Mouse (Mus musculus) forebrain, embryonic 12.5 days (tissue): ENCODE data around the gene Btbd35f12. TPM values are rescaled to one million over a fixed set of nuclear protein-coding genes. Genes with fewer than 3 reads are reported as not detected.
"Not testable (repeated sequence)": the region's sequence is repeated elsewhere in the genome, so short reads cannot be mapped to it uniquely, and the experiment has no call there.

ENCODE experiments used
- ATAC-seq: fragments of 200-750 bp; cut with Nextera tagmentation; 2 replicates; pipeline ENCODE4 v1.8.0; 2017; ENCODE audit warnings: moderate TSS enrichment; ENCODE audit not compliant: low FRiP score
- H3K27ac ChIP-seq: fragments of 300-500 bp; sonication (generic); 2 replicates; pipeline ENCODE4 v1.5.1; 2016; ENCODE audit warnings: mild to moderate bottlenecking
- H3K27me3 ChIP-seq: fragments of 300-500 bp; sonication (generic); 2 replicates; pipeline ENCODE4 v1.6.1; 2016; ENCODE audit warnings: mild to moderate bottlenecking
- H3K36me3 ChIP-seq: fragments of 300-500 bp; sonication (generic); replicated peaks from 2 replicates; pipeline ENCODE4 v1.6.1; 2016; ENCODE audit warnings: mild to moderate bottlenecking
- H3K4me1 ChIP-seq: fragments of 300-500 bp; sonication (generic); 2 replicates; pipeline ENCODE4 v1.6.1; 2016
- H3K4me2 ChIP-seq: fragments of 300-500 bp; sonication (generic); 2 replicates; pipeline ENCODE4 v1.6.1; 2016; ENCODE audit warnings: mild to moderate bottlenecking, moderate library complexity
- H3K4me3 ChIP-seq: fragments of 300-500 bp; sonication (generic); replicated peaks from 2 replicates; pipeline ENCODE4 v1.5.1; 2016; ENCODE audit warnings: mild to moderate bottlenecking
- H3K9ac ChIP-seq: fragments of 300-500 bp; sonication (generic); 2 replicates; pipeline ENCODE4 v1.6.1; 2016; ENCODE audit warnings: mild to moderate bottlenecking
- H3K9me3 ChIP-seq: fragments of 300-500 bp; sonication (generic); 2 replicates; pipeline ENCODE4 v1.6.1; 2016
- WGBS: fragments of 180-500 bp; shearing (Covaris S2); methylation state at CpG from one replicate; pipeline ENCODE4 v1.1.7; 2016; 5-methylcytosine and 5-hydroxymethylcytosine counted together
- polyA plus RNA-seq: library from polyadenylated mRNA; unstranded; fragments of >200 nt; fragmentation: Nextera tagmentation; extraction: Ambion mirVana; gene quantifications from 2 replicates; pipeline ENCODE4 v1.2.1, GENCODE M21; 2016

The Btbd35f12 gene
- polyA plus RNA-seq: not detected in 2 replicates

GRCm38 (mm10) chrX:33313079-33313478, at the start of gene Btbd35f12:
Gene Btbd35f12 (plus strand): TSS chrX:33313379.
- not testable (repeated sequence) for H3K4me3 ChIP-seq, H3K36me3 ChIP-seq, H3K4me2 ChIP-seq, H3K9ac ChIP-seq, ATAC-seq, H3K27me3 ChIP-seq, H3K27ac ChIP-seq, H3K4me1 ChIP-seq, H3K9me3 ChIP-seq
- no CpG with 5 or more reads among the region's 3 CpGs for WGBS

- WGBS: 74% methylated on average over 2 of the region's 2 CpGs
- H3K9ac ChIP-seq, H3K4me3 ChIP-seq, ATAC-seq, H3K4me2 ChIP-seq, H3K36me3 ChIP-seq, H3K9me3 ChIP-seq, H3K27me3 ChIP-seq, H3K4me1 ChIP-seq, H3K27ac ChIP-seq: not testable (repeated sequence)
These were observed 40.1 kb downstream of the Btbd35f12 start for GRCm38 (mm10) chrX:33353254-33353653.

Other genes with a start within 250 kb of the Btbd35f12 start
- gene Spin2-ps6, start 78.5 kb upstream of the Btbd35f12 start, polyA plus RNA-seq: not detected in 2 replicates